Mouse (Mus musculus) kidney, embryonic 16.5 days (tissue): ENCODE measurements at regions not wholly inside any gene's neighbourhood (a gene's known extent, or its start where the extent isn't known, plus 50 kb on each side); places are given as distances from the start of the nearest gene placed in this dataset.

Experiments
- ATAC-seq: fragments of 200-750 bp; cut with Nextera tagmentation; 2 replicates; pipeline ENCODE4 v1.8.0; 2017; ENCODE audit warnings: moderate TSS enrichment; ENCODE audit not compliant: low FRiP score, low TSS enrichment
- H3K27ac ChIP-seq: fragments of 300-500 bp; sonication (generic); 2 replicates; pipeline ENCODE4 v1.5.1; 2014; ENCODE audit warnings: low read length
- H3K27me3 ChIP-seq: fragments of 300-500 bp; sonication (generic); 2 replicates; pipeline ENCODE4 v1.6.1; 2014; ENCODE audit warnings: low read length, control low read depth, mixed read lengths; ENCODE audit not compliant: insufficient read depth
- H3K36me3 ChIP-seq: fragments of 300-500 bp; sonication (generic); 2 replicates; pipeline ENCODE4 v1.6.1; 2014; ENCODE audit warnings: low read length, control low read depth, mixed read lengths; ENCODE audit not compliant: insufficient read depth
- H3K4me1 ChIP-seq: fragments of 300-500 bp; sonication (generic); 2 replicates; pipeline ENCODE4 v1.6.1; 2014; ENCODE audit warnings: low read length, control low read depth, mixed read lengths; ENCODE audit not compliant: insufficient read depth
- H3K4me2 ChIP-seq: fragments of 300-500 bp; sonication (generic); replicated peaks from 2 replicates; pipeline ENCODE4 v1.6.1; 2014; ENCODE audit warnings: low read depth, low read length
- H3K4me3 ChIP-seq: fragments of 300-500 bp; sonication (generic); 2 replicates; pipeline ENCODE4 v1.5.1; 2014; ENCODE audit warnings: mild to moderate bottlenecking, low read length
- H3K9ac ChIP-seq: fragments of 300-500 bp; sonication (generic); replicated peaks from 2 replicates; pipeline ENCODE4 v1.6.1; 2014; ENCODE audit warnings: low read length
- H3K9me3 ChIP-seq: fragments of 300-500 bp; sonication (generic); 2 replicates; pipeline ENCODE4 v1.6.1; 2016; ENCODE audit warnings: low read length, control low read depth
- WGBS: fragments of 180-500 bp; shearing (Covaris S2); extraction: QIAGEN DNeasy Blood & Tissue Kit; methylation state at CpG from one replicate; pipeline ENCODE4 v1.1.7; 2014; 5-methylcytosine and 5-hydroxymethylcytosine counted together

GRCm38 (mm10) chr11:117538732-117539131 lies 54.6 kb downstream of the Gm11733 start:
- WGBS = 63% methylated on average over 5 of the region's 5 CpGs
- Histone ChIP-seq H3K9me3 (no peaks in the 10 kb centered on the region), H3K9ac (no peak overlapping the region), H3K27me3 (no peaks in the 10 kb centered on the region), H3K4me2 (no peak overlapping the region), H3K36me3 (no peaks in the 10 kb centered on the region), H3K4me3 (no peak overlapping the region), H3K27ac (no peak overlapping the region), H3K4me1 (peaks cover 27% of the 10 kb centered on the region)
- ATAC-seq = no peak

GRCm38 (mm10) chr11:117540609-117541008 lies 56.4 kb downstream of the Gm11733 start:
- Histone ChIP-seq H3K4me3 (no peak overlapping the region), H3K4me1 (peaks cover 14% of the 10 kb centered on the region), H3K36me3 (no peaks in the 10 kb centered on the region), H3K27ac (no peak overlapping the region), H3K9ac (no peak overlapping the region), H3K9me3 (no peaks in the 10 kb centered on the region), H3K27me3 (no peaks in the 10 kb centered on the region), H3K4me2 (no peak overlapping the region)
- ATAC-seq = no peak
- WGBS = 46% methylated on average over 5 of the region's 5 CpGs

GRCm38 (mm10) chr11:117541205-117541884 lies 57.2 kb downstream of the Gm11733 start:
- Histone ChIP-seq H3K36me3 (no peaks in the 10 kb centered on the region), H3K4me1 (peaks cover 8% of the 10 kb centered on the region), H3K27me3 (no peaks in the 10 kb centered on the region), H3K9me3 (no peaks in the 10 kb centered on the region), H3K4me2 (no peak overlapping the region), H3K27ac (no peak overlapping the region), H3K4me3 (no peak overlapping the region), H3K9ac (no peak overlapping the region)
- ATAC-seq = peak; percentile 57; the same call in 1 of the 2 replicates
- WGBS = 5% methylated on average over 6 of the region's 6 CpGs

GRCm38 (mm10) chr11:117543191-117543590 lies 59.0 kb downstream of the Gm11733 start:
- no peaks in the 10 kb centered on the region for H3K27me3 ChIP-seq
- H3K9me3 ChIP-seq = no peaks in the 10 kb centered on the region
- peaks cover 8% of the 10 kb centered on the region for H3K4me1 ChIP-seq
- H3K4me2 ChIP-seq = no peak overlapping the region
- H3K36me3 ChIP-seq = no peaks in the 10 kb centered on the region
- 41% methylated on average over 6 of the region's 6 CpGs for WGBS
- no peak overlapping the region for H3K4me3 ChIP-seq
- H3K9ac ChIP-seq = 0 out of 2 replicates have a peak overlapping the region, but pooled peaks have one; percentile 9
- no peak for ATAC-seq
- 0 out of 2 replicates have a peak overlapping the region, but pooled peaks have one; percentile 14 for H3K27ac ChIP-seq

- Histone ChIP-seq H3K4me1 (peaks cover 8% of the 10 kb centered on the region), H3K27me3 (no peaks in the 10 kb centered on the region), H3K36me3 (no peaks in the 10 kb centered on the region), H3K4me3 (no peak overlapping the region), H3K9ac (no peak overlapping the region), H3K9me3 (no peaks in the 10 kb centered on the region), H3K27ac (no peak overlapping the region), H3K4me2 (no peak overlapping the region)
- WGBS = 48% methylated on average over 6 of the region's 6 CpGs
- no peak for ATAC-seq
Observed at GRCm38 (mm10) chr11:117544507-117544906, 60.3 kb downstream of the Gm11733 start.

GRCm38 (mm10) chr11:117544926-117545325 lies 60.8 kb downstream of the Gm11733 start:
- H3K36me3 ChIP-seq = no peaks in the 10 kb centered on the region
- H3K4me3 ChIP-seq = no peak overlapping the region
- H3K27me3 ChIP-seq = no peaks in the 10 kb centered on the region
- no peak for ATAC-seq
- no peak overlapping the region for H3K9ac ChIP-seq
- no peaks in the 10 kb centered on the region for H3K9me3 ChIP-seq
- H3K4me1 ChIP-seq = peaks cover 8% of the 10 kb centered on the region
- H3K4me2 ChIP-seq = no peak overlapping the region
- H3K27ac ChIP-seq = no peak overlapping the region
- WGBS = 67% methylated on average over 3 of the region's 3 CpGs

GRCm38 (mm10) chr11:117551926-117552325 lies 67.8 kb downstream of the Gm11733 start:
- Histone ChIP-seq H3K9me3 (no peaks in the 10 kb centered on the region), H3K4me2 (no peak overlapping the region), H3K9ac (no peak overlapping the region), H3K27me3 (no peaks in the 10 kb centered on the region), H3K27ac (no peak overlapping the region), H3K4me1 (no peaks in the 10 kb centered on the region), H3K4me3 (no peak overlapping the region), H3K36me3 (no peaks in the 10 kb centered on the region)
- ATAC-seq = no peak
- 95% methylated on average over 5 of the region's 5 CpGs for WGBS

GRCm38 (mm10) chr11:117552430-117552969 lies 68.3 kb downstream of the Gm11733 start:
- Histone ChIP-seq H3K4me1 (no peaks in the 10 kb centered on the region), H3K9me3 (no peaks in the 10 kb centered on the region), H3K4me2 (no peak overlapping the region), H3K9ac (no peak overlapping the region), H3K36me3 (no peaks in the 10 kb centered on the region), H3K27me3 (no peaks in the 10 kb centered on the region), H3K4me3 (no peak overlapping the region), H3K27ac (no peak overlapping the region)
- 87% methylated on average over 8 of the region's 8 CpGs for whole genome bisulfite sequencing
- no peak for ATAC-seq

GRCm38 (mm10) chr11:117554111-117554510 lies 69.9 kb downstream of the Gm11733 start:
- H3K4me1 ChIP-seq = no peaks in the 10 kb centered on the region
- no peaks in the 10 kb centered on the region for H3K36me3 ChIP-seq
- no peaks in the 10 kb centered on the region for H3K27me3 ChIP-seq
- H3K4me2 ChIP-seq = no peak overlapping the region
- no peaks in the 10 kb centered on the region for H3K9me3 ChIP-seq
- ATAC-seq = no peak
- no peak overlapping the region for H3K4me3 ChIP-seq
- no peak overlapping the region for H3K9ac ChIP-seq
- H3K27ac ChIP-seq = no peak overlapping the region; the same call in 1 of the 2 replicates
- WGBS = 55% methylated on average over 10 of the region's 10 CpGs
